Mouse (Mus musculus) neural tube, embryonic 14.5 days (tissue): ENCODE results near the gene Lrrc27. TPM values are rescaled to one million over a fixed set of nuclear protein-coding genes. Genes with fewer than 3 reads are reported as not detected.

ENCODE experiments used
- ATAC-seq: fragments of 200-750 bp; cut with Nextera tagmentation; 2 replicates; pipeline ENCODE4 v1.8.0; 2017; ENCODE audit warnings: low read depth, mild to moderate bottlenecking, moderate TSS enrichment, moderate library complexity
- H3K27ac ChIP-seq: fragments of 300-500 bp; sonication (generic); 2 replicates; pipeline ENCODE4 v1.5.1; 2014; ENCODE audit warnings: low read depth, mild to moderate bottlenecking, control low read depth, low read length, moderate library complexity, mixed read lengths
- H3K27me3 ChIP-seq: fragments of 300-500 bp; sonication (generic); 2 replicates; pipeline ENCODE4 v1.6.1; 2014; ENCODE audit warnings: low read length; ENCODE audit not compliant: control insufficient read depth, insufficient read depth
- H3K36me3 ChIP-seq: fragments of 300-500 bp; sonication (generic); 2 replicates; pipeline ENCODE4 v1.6.1; 2014; ENCODE audit warnings: low read length, mixed read lengths; ENCODE audit not compliant: control insufficient read depth, insufficient read depth
- H3K4me1 ChIP-seq: fragments of 300-500 bp; sonication (generic); 2 replicates; pipeline ENCODE4 v1.6.1; 2014; ENCODE audit warnings: low read length; ENCODE audit not compliant: control insufficient read depth, insufficient read depth
- H3K4me2 ChIP-seq: fragments of 300-500 bp; sonication (generic); 2 replicates; pipeline ENCODE4 v1.6.1; 2014; ENCODE audit warnings: mild to moderate bottlenecking, low read depth, low read length, control low read depth
- H3K4me3 ChIP-seq: fragments of 300-500 bp; sonication (generic); 2 replicates; pipeline ENCODE4 v1.5.1; 2014; ENCODE audit warnings: low read depth, low read length, control low read depth, mixed read lengths
- H3K9ac ChIP-seq: fragments of 300-500 bp; sonication (generic); replicated peaks from 2 replicates; pipeline ENCODE4 v1.6.1; 2014; ENCODE audit warnings: low read depth, mild to moderate bottlenecking, control low read depth, low read length, mixed read lengths
- H3K9me3 ChIP-seq: fragments of 300-500 bp; sonication (generic); 2 replicates; pipeline ENCODE4 v1.6.1; 2016; ENCODE audit warnings: low read length; ENCODE audit not compliant: control insufficient read depth
- WGBS: fragments of 180-500 bp; shearing (Covaris S2); extraction: QIAGEN DNeasy Blood & Tissue Kit; methylation state at CpG from one replicate; pipeline ENCODE4 v1.1.7; 2014; 5-methylcytosine and 5-hydroxymethylcytosine counted together
- polyA plus RNA-seq: library from polyadenylated mRNA; unstranded; fragments of >200 nt; fragmentation: Nextera tagmentation; extraction: Ambion mirVana; gene quantifications from 2 replicates; pipeline ENCODE4 v1.2.1, GENCODE M21; 2014

Gene Lrrc27
- polyA plus RNA-seq, 1 experiment from 2014 or later, result 6.9 TPM

GRCm38 (mm10) chr7:139208023-139208772 lies 4.6 kb upstream of the Lrrc27 start:
- no peak overlapping the region for H3K9ac ChIP-seq
- H3K9me3 ChIP-seq, result no peaks in the 10 kb centered on the region
- no peaks in the 10 kb centered on the region for H3K36me3 ChIP-seq
- H3K4me2 ChIP-seq, result no peak overlapping the region
- no peak overlapping the region for H3K27ac ChIP-seq
- ATAC-seq, result no peak
- no peak overlapping the region for H3K4me3 ChIP-seq
- 29% methylated on average over 7 of the region's 7 CpGs for WGBS
- 0 out of 2 replicates have a peak, but pooled peaks cover 4% of the 10 kb centered on the region for H3K4me1 ChIP-seq
- H3K27me3 ChIP-seq, result no peaks in the 10 kb centered on the region

- no peaks in the 10 kb centered on the region for H3K36me3 ChIP-seq
- no peaks in the 10 kb centered on the region for H3K27me3 ChIP-seq
- no peak overlapping the region for H3K4me3 ChIP-seq
- no peaks in the 10 kb centered on the region for H3K9me3 ChIP-seq
- ATAC-seq, result no peak
- H3K4me2 ChIP-seq, result no peak overlapping the region
- no peak overlapping the region for H3K27ac ChIP-seq
- peaks cover 4% of the 10 kb centered on the region; the same call in 1 of the 2 replicates for H3K4me1 ChIP-seq
- 82% methylated on average over 4 of the region's 4 CpGs for WGBS
- H3K9ac ChIP-seq, result no peak overlapping the region
These were observed 4.1 kb upstream of the Lrrc27 start for GRCm38 (mm10) chr7:139208773-139209095.

DNA sequence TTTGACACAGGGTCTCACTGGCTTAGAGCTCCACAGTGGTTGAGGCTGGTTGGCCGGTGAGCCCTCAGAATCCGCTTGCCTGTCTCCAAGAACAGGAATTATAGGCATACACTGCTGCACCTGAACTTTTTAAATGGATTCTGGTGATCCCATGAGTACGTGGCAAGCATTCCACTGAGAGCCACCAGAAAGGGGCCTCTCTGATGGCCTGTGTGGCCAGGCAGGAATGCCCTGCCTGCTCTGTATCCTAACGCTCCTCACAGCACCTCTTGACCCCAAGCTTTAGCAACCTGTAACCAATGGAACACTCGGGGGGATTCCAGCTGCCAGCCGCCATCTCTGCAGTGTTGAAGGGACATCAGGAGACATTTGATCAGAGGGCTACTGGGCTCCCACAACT lies 1.0 kb upstream of the Lrrc27 start:
- Histone ChIP-seq H3K27me3 (no peaks in the 10 kb centered on the region), H3K36me3 (no peaks in the 10 kb centered on the region), H3K4me2 (no peak overlapping the region), H3K4me1 (peaks cover 4% of the 10 kb centered on the region; the same call in 1 of the 2 replicates), H3K9me3 (no peaks in the 10 kb centered on the region), H3K27ac (no peak overlapping the region), H3K9ac (no peak overlapping the region), H3K4me3 (no peak overlapping the region)
- ATAC-seq, result no peak
- WGBS, result 86% methylated on average over 6 of the region's 6 CpGs

- H3K36me3 ChIP-seq, result no peaks in the 10 kb centered on the region
- peak overlapping the region; percentile 57 for H3K4me2 ChIP-seq
- 65% methylated on average over 3 of the region's 3 CpGs for WGBS
- peaks cover 4% of the 10 kb centered on the region; the same call in 1 of the 2 replicates for H3K4me1 ChIP-seq
- peak; percentile 2; the same call in 1 of the 2 replicates for ATAC-seq
- no peaks in the 10 kb centered on the region for H3K27me3 ChIP-seq
- H3K4me3 ChIP-seq, result peak overlapping the region; percentile 57
- no peak overlapping the region; the same call in 1 of the 2 replicates for H3K9ac ChIP-seq
- H3K27ac ChIP-seq, result peak overlapping the region; percentile 85
- H3K9me3 ChIP-seq, result no peaks in the 10 kb centered on the region
These were observed 963 bp downstream of the Lrrc27 start for GRCm38 (mm10) chr7:139213751-139214150.

- 86% methylated on average over 3 of the region's 3 CpGs for WGBS
- H3K27me3 ChIP-seq, result no peaks in the 10 kb centered on the region
- no peaks in the 10 kb centered on the region for H3K9me3 ChIP-seq
- ATAC-seq, result no peak
- no peaks in the 10 kb centered on the region for H3K36me3 ChIP-seq
- H3K4me1 ChIP-seq, result peaks cover 4% of the 10 kb centered on the region; the same call in 1 of the 2 replicates
- no peak overlapping the region for H3K9ac ChIP-seq
- no peak overlapping the region for H3K27ac ChIP-seq
- no peak overlapping the region for H3K4me2 ChIP-seq
- H3K4me3 ChIP-seq, result no peak overlapping the region
These were observed 1.4 kb downstream of the Lrrc27 start for GRCm38 (mm10) chr7:139214160-139214559.

DNA sequence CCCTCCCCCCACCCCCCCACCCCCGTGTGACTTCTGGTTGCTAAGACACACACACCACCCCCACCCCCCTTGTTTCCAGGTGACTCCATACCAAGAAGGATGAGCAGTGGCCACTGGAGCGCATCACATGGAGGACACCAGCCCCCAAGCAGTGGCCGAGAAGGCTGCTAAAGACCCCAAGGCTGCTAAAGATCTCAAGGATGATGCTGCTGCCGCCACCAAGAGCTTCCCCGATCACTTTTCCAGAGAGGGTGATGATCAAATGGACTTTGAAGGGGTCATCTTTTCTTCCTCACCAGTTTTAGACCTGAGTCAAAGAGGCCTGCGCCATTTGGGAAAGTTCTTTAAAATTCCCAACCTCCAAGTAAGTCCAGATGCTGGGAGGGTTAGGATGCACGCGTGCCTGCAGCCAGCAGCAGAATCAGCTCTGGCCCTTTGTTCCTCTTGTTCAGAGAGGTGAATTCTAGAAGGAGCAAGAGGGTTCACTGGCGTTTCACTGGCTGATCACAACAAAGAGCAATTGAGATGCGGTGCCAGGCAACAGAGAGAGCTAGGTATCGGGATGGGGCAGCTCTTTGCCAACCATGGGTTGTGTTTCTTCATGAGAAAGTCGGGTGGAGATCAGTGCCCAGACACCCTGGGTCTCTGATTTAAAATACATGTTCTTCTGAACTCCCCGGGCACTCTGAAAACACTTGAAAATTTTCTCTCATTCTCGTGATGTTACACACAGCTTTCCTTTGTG lies 2.0 kb downstream of the Lrrc27 start:
- Histone ChIP-seq H3K27me3 (no peaks in the 10 kb centered on the region), H3K4me1 (peaks cover 4% of the 10 kb centered on the region; the same call in 1 of the 2 replicates), H3K4me2 (no peak overlapping the region), H3K27ac (no peak overlapping the region), H3K9me3 (no peaks in the 10 kb centered on the region), H3K4me3 (no peak overlapping the region), H3K9ac (no peak overlapping the region), H3K36me3 (no peaks in the 10 kb centered on the region)
- WGBS, result 79% methylated on average over 14 of the region's 14 CpGs
- no peak for ATAC-seq

DNA sequence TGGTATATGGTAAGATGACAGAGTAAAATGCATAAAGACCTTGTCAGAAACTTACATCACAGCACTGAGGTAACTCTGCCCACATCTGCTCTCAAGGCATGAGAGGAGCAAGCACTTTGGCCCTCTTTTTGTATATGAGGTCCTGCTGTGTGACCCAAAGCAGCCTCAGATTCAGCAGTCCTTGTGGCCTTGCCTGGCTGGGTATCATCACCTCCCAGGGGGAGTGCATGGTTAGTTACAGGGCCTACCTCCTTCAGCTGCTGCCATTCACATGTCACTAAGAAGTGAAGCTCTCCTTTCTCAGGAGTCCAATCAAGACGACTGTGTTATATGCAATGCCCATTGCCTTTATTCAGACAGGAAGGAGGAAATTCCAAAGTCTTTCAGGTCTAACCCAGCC lies 2.7 kb downstream of the Lrrc27 start:
- Histone ChIP-seq H3K4me3 (no peak overlapping the region), H3K9ac (no peak overlapping the region), H3K27ac (no peak overlapping the region), H3K4me1 (peaks cover 4% of the 10 kb centered on the region; the same call in 1 of the 2 replicates), H3K36me3 (no peaks in the 10 kb centered on the region), H3K27me3 (no peaks in the 10 kb centered on the region), H3K4me2 (no peak overlapping the region), H3K9me3 (no peaks in the 10 kb centered on the region)
- ATAC-seq, result no peak
- WGBS, result 78% methylated on average over 1 of the region's 1 CpGs

- H3K4me2 ChIP-seq, result no peak overlapping the region
- no peak for ATAC-seq
- H3K36me3 ChIP-seq, result no peaks in the 10 kb centered on the region
- no peak overlapping the region for H3K4me3 ChIP-seq
- H3K9me3 ChIP-seq, result no peaks in the 10 kb centered on the region
- H3K4me1 ChIP-seq, result peaks cover 4% of the 10 kb centered on the region; the same call in 1 of the 2 replicates
- no peak overlapping the region for H3K27ac ChIP-seq
- no peaks in the 10 kb centered on the region for H3K27me3 ChIP-seq
- WGBS, result 93% methylated on average over 7 of the region's 7 CpGs
- no peak overlapping the region for H3K9ac ChIP-seq
These were observed 3.2 kb downstream of the Lrrc27 start for GRCm38 (mm10) chr7:139215946-139216345.

DNA sequence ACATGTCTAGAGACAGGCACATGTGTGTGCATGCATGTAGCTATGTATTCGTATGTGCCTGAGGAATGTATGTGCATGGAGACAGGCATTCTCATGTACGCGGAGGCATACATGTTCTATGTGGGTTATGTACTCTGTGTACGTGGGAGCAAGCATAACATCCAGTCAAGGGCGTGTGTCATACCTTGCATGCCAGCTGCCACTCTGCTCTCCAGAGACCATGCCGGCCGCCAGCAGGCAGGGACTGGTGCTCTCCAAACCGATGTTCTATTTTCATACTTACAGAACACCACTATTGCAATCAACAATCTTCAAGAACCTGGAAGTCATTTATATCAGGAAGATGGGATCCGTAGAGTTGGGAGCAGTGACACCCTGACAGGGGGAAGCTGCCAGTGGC lies 3.7 kb downstream of the Lrrc27 start:
- H3K9me3 ChIP-seq, result no peaks in the 10 kb centered on the region
- no peaks in the 10 kb centered on the region for H3K27me3 ChIP-seq
- ATAC-seq, result no peak
- no peak overlapping the region for H3K9ac ChIP-seq
- no peak overlapping the region for H3K4me3 ChIP-seq
- H3K4me2 ChIP-seq, result no peak overlapping the region
- 90% methylated on average over 9 of the region's 9 CpGs for WGBS
- no peak overlapping the region for H3K27ac ChIP-seq
- peaks cover 4% of the 10 kb centered on the region; the same call in 1 of the 2 replicates for H3K4me1 ChIP-seq
- H3K36me3 ChIP-seq, result no peaks in the 10 kb centered on the region
